Mouse (Mus musculus) liver, embryonic 11.5 days (tissue): ENCODE measurements around the gene Mbnl2. TPM values are rescaled to one million over a fixed set of nuclear protein-coding genes. Genes with fewer than 3 reads are reported as not detected.

Experiments
- ATAC-seq: fragments of 200-750 bp; cut with Nextera tagmentation; replicated peaks from 2 replicates; pipeline ENCODE4 v1.8.0; 2017; ENCODE audit warnings: moderate number of reproducible peaks, mild to moderate bottlenecking, moderate TSS enrichment, moderate library complexity; ENCODE audit not compliant: low FRiP score
- DNase-seq: peaks from one replicate; pipeline ENCODE4 v3.0.0-alpha.2; 2017; ENCODE audit warnings: low spot score
- H3K27ac ChIP-seq: fragments of 300-500 bp; sonication (generic); 2 replicates; pipeline ENCODE4 v1.5.1; 2014; ENCODE audit warnings: mild to moderate bottlenecking, low read depth, low read length, control low read depth
- H3K27me3 ChIP-seq: fragments of 300-500 bp; sonication (generic); replicated peaks from 2 replicates; pipeline ENCODE4 v1.6.1; 2014; ENCODE audit warnings: low read length, mixed read lengths; ENCODE audit not compliant: control insufficient read depth, insufficient read depth
- H3K36me3 ChIP-seq: fragments of 300-500 bp; sonication (generic); 2 replicates; pipeline ENCODE4 v1.6.1; 2014; ENCODE audit warnings: mild to moderate bottlenecking, low read length, moderate library complexity, mixed read lengths; ENCODE audit not compliant: control insufficient read depth, insufficient read depth
- H3K4me1 ChIP-seq: fragments of 300-500 bp; sonication (generic); replicated peaks from 2 replicates; pipeline ENCODE4 v1.6.1; 2014; ENCODE audit warnings: low read length, mixed read lengths; ENCODE audit not compliant: control insufficient read depth, insufficient read depth
- H3K4me2 ChIP-seq: fragments of 300-500 bp; sonication (generic); 2 replicates; pipeline ENCODE4 v1.6.1; 2014; ENCODE audit warnings: mild to moderate bottlenecking, control low read depth, moderate library complexity
- H3K4me3 ChIP-seq: fragments of 300-500 bp; sonication (generic); 2 replicates; pipeline ENCODE4 v1.5.1; 2014; ENCODE audit warnings: low read depth, low read length, control low read depth
- H3K9ac ChIP-seq: fragments of 300-500 bp; sonication (generic); 2 replicates; pipeline ENCODE4 v1.6.1; 2014; ENCODE audit warnings: low read depth, low read length, control low read depth
- H3K9me3 ChIP-seq: fragments of 300-500 bp; sonication (generic); 2 replicates; pipeline ENCODE4 v1.6.1; 2016; ENCODE audit warnings: low read length, inconsistent platforms, mixed read lengths; ENCODE audit not compliant: control insufficient read depth
- WGBS: fragments of 180-500 bp; shearing (Covaris S2); extraction: QIAGEN DNeasy Blood & Tissue Kit; methylation state at CpG from one replicate; pipeline ENCODE4 v1.1.7; 2014; 5-methylcytosine and 5-hydroxymethylcytosine counted together
- polyA plus RNA-seq: library from polyadenylated mRNA; unstranded; fragments of >200 nt; fragmentation: Nextera tagmentation; extraction: Ambion mirVana; gene quantifications from 2 replicates; pipeline ENCODE4 v1.2.1, GENCODE M21; 2014

Mbnl2 gene
- polyA plus RNA-seq, 1 experiment from 2014 or later, result 38.2 TPM

DNA sequence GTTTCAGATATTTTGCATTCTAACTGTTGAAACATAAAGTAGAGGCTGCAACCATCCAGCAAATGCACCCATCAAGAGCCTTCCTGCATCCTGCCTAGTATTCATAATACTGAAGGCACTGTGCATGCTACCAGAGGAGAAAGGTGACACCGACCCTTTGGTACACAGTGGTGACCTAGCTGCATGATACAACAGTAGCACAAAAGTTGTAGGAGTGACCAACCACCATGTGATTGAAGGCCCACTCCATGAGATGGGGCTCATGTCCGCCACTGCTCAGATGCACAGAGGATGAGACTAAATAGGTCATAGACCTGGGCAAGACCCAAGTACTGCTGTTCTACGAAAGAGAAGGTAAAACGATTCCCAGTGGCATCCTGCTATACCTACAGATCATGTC is 8.3 kb upstream of the Mbnl2 start:
- WGBS, result 80% methylated on average over 4 of the region's 4 CpGs
- H3K9me3 ChIP-seq, result no peaks in the 10 kb centered on the region
- no peak for ATAC-seq
- H3K4me1 ChIP-seq, result peaks cover 6% of the 10 kb centered on the region; the same call in 1 of the 2 replicates
- H3K4me2 ChIP-seq, result no peak overlapping the region
- no peak overlapping the region for H3K9ac ChIP-seq
- H3K27me3 ChIP-seq, result no peaks in the 10 kb centered on the region
- H3K36me3 ChIP-seq, result no peaks in the 10 kb centered on the region
- no peak overlapping the region for H3K27ac ChIP-seq
- no peak overlapping the region for H3K4me3 ChIP-seq
- DNase-seq, result no peak

DNA sequence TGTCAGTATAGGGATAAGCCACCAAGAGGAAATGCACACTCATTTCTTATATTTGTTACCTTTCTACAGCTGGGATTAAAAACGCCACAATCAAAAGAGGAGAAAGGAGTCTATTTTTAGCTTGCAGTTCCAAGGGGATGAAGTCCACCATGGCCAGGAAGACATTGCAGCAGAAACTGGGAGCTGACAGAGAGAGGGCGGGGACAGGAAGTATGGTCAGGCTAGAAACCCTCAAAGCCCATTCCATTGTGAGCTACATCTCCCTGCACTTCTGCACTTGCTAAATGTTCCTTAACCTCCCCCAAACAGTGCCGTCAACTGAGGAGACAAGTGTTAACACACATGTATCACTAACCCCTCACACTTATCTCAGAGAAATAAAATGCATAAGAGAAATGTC is 5.4 kb upstream of the Mbnl2 start:
- no peak overlapping the region for H3K4me3 ChIP-seq
- H3K27me3 ChIP-seq, result no peaks in the 10 kb centered on the region
- peaks cover 9% of the 10 kb centered on the region for H3K4me1 ChIP-seq
- DNase-seq (no peak), ATAC-seq (no peak)
- H3K4me2 ChIP-seq, result no peak overlapping the region
- H3K27ac ChIP-seq, result no peak overlapping the region
- no peaks in the 10 kb centered on the region for H3K9me3 ChIP-seq
- WGBS, result 40% methylated on average over 3 of the region's 3 CpGs
- H3K36me3 ChIP-seq, result no peaks in the 10 kb centered on the region
- no peak overlapping the region for H3K9ac ChIP-seq

DNA sequence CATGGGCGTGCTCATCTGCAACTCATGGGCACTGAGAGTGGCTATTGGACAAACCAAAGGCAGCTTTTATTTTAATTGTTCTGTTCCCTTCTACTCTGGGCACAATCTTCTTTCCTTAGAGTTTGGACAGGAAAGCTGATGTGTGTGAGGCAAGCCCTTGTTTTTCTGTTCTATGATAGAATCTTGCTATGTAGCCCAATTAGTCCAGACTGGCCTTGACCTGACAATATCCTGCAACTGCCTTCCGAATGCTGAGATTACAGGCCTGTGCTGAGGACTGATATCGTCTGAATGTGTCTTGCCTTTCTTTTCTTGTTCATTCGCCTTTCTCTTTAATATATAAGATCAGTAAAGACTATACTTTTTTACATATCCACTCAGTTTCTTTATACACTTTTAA is 4.8 kb upstream of the Mbnl2 start:
- no peak overlapping the region for H3K9ac ChIP-seq
- WGBS, result 59% methylated on average over 4 of the region's 4 CpGs
- ATAC-seq, result no peak

DNA sequence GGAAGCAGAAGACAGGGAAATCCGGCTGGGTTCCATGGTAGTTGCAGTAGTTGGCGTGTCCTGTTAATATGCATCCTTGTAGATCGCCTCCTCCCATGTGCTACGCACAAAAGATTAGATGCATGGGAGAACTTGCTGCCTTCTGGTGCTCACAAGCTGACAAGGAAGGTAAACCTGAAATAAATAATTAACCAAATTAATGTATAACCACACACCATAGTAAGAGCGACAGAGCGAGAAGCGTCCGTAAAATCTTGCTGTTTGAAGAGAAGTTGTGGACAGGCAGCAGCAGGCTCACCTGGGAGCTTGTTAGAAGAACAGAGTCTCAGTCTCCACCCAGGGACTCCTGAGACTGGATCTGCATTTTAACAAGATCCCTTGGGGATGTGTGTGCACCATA is 4.4 kb upstream of the Mbnl2 start:
- Histone ChIP-seq H3K4me2 (no peak overlapping the region), H3K27me3 (no peaks in the 10 kb centered on the region), H3K9ac (no peak overlapping the region), H3K27ac (no peak overlapping the region), H3K36me3 (no peaks in the 10 kb centered on the region), H3K4me1 (peaks cover 9% of the 10 kb centered on the region), H3K9me3 (no peaks in the 10 kb centered on the region), H3K4me3 (no peak overlapping the region)
- ATAC-seq, result no peak
- DNase-seq, result no peak
- 73% methylated on average over 8 of the region's 8 CpGs for WGBS

More for the DNA sequence above, 4.8 kb upstream of the Mbnl2 start:
- H3K9me3 ChIP-seq, result no peaks in the 10 kb centered on the region
- DNase-seq, result no peak
- peaks cover 9% of the 10 kb centered on the region for H3K4me1 ChIP-seq
- H3K36me3 ChIP-seq, result no peaks in the 10 kb centered on the region
- H3K27me3 ChIP-seq, result no peaks in the 10 kb centered on the region
- H3K4me2 ChIP-seq, result no peak overlapping the region
- no peak overlapping the region for H3K27ac ChIP-seq
- H3K4me3 ChIP-seq, result no peak overlapping the region

DNA sequence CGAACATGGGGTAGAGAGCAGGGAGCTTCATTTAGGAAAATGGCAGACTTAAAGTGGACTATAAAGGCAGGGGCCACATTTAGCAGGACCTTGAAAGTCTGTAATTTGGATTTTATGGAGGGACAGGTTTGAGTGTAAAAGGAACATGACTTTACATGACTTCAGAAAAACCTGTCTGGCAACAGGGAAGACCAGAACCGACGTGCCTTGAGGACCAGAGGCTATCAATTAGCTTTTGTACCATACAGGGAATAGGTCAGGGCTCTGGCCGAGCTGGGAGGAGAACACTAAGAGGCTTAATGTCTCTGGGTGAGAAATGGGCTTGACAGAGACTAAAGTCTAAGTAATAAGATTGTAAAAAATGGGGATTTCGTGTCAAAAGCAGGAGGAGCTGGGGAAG is 1.7 kb upstream of the Mbnl2 start:
- ATAC-seq (no peak), DNase-seq (no peak)
- Histone ChIP-seq H3K4me3 (no peak overlapping the region), H3K27me3 (no peaks in the 10 kb centered on the region), H3K36me3 (no peaks in the 10 kb centered on the region), H3K4me2 (no peak overlapping the region), H3K27ac (no peak overlapping the region), H3K4me1 (peaks cover 23% of the 10 kb centered on the region), H3K9me3 (no peaks in the 10 kb centered on the region), H3K9ac (no peak overlapping the region)
- 70% methylated on average over 5 of the region's 5 CpGs for WGBS

DNA sequence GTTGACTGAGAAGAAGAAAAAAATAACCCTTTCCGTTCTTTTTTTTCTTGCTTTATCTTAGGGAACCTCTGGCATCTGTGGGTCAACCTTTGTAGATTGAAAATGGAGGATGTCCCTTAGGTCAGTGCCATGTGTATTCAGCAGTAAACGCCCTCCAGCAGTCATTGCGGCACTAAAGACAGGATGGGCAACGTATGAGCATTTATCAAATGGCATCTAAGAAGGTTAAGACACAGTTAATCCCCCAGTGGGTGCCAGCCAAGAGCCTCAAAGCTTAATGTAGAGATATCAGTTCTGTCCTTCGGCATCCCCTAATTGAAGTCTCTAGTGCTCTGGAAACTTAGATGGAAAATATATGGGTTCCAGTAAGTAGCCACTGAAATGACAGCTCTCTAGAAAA is 723 bp upstream of the Mbnl2 start:
- ATAC-seq, result no peak
- H3K4me2 ChIP-seq, result peak overlapping the region; percentile 79
- H3K36me3 ChIP-seq, result no peaks in the 10 kb centered on the region
- DNase-seq, result no peak
- H3K9ac ChIP-seq, result peak overlapping the region; percentile 31; the same call in 1 of the 2 replicates
- H3K27me3 ChIP-seq, result no peaks in the 10 kb centered on the region
- no peak overlapping the region; the same call in 1 of the 2 replicates for H3K27ac ChIP-seq
- WGBS, result 57% methylated on average over 5 of the region's 5 CpGs
- H3K9me3 ChIP-seq, result no peaks in the 10 kb centered on the region
- peaks cover 31% of the 10 kb centered on the region for H3K4me1 ChIP-seq
- H3K4me3 ChIP-seq, result peak overlapping the region; percentile 73

DNA sequence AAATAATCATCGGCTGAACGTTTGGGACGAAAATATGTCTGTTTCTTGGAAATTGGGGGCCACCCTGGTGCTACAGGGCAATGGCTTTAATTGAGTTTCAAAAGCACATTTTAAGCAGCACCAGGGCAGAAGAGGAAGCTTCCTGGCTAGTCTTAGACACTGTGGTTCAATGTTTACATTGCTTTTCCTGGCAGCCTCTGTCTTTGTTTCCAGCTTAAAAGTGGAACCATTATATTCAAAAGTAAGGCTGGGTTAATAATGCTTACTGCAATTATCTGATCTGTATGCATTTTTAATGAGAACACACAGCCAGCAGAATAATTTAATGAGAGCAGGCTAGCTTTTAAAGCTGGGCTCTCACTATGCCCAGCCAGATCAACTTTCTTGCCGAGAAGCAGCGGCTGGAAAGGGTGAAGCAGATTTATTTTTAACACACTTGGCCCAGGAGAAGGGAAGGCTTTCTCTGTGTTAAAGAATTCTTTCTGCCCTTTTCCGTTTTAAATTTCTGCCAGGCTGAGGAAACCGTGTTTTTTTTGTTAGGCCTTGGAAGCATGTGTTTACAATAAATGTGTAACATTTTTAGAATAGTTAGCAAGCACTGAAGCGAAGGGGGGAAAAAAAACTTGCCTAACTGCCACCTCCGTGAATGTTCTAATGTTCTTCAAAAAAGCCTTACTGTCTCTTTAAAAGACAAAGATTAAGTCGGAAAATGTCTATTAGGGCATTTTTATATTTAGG is 1.0 kb downstream of the Mbnl2 start:
- Histone ChIP-seq H3K4me1 (peaks cover 30% of the 10 kb centered on the region), H3K9me3 (no peaks in the 10 kb centered on the region), H3K4me3 (peak overlapping the region; percentile 73), H3K9ac (peak overlapping the region; percentile 55), H3K27me3 (no peaks in the 10 kb centered on the region), H3K4me2 (peak overlapping the region; percentile 79), H3K36me3 (no peaks in the 10 kb centered on the region), H3K27ac (peak overlapping the region; percentile 47)
- DNase-seq (no peak), ATAC-seq (no peak)
- 10% methylated on average over 10 of the region's 10 CpGs for WGBS

DNA sequence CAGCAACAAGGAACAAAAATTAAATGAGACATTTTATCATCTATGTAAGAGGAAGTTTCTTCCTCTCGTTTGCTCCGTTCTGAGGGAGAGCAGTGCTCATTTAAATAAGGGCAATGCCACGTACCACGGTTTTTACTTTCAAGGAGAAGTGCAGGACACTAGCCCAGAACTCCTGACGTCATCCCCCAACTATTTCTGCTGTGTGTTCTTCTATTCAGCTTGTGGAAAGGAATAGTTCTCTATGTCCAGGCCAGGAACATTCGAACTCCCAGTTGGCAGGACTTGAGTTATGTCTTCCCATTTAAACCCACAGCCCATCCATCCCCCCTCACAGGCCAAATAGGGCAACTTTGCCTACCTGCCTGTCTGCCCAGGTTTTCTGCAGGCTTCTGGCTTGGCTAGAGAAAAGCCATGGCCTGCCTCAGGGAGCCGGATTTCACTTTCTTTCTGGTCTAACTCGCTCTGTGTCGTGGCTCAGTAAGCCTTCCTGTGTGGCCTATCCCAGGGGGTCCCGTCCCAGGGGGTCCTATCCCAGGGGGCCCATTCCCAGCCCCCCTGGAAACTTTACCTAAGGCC is 1.7 kb downstream of the Mbnl2 start:
- ATAC-seq, result no peak
- 20% methylated on average over 10 of the region's 10 CpGs for WGBS
- Histone ChIP-seq H3K4me2 (peak overlapping the region; percentile 79), H3K27ac (peak overlapping the region; percentile 72), H3K9ac (peak overlapping the region; percentile 67), H3K27me3 (no peaks in the 10 kb centered on the region), H3K36me3 (no peaks in the 10 kb centered on the region), H3K4me1 (peaks cover 30% of the 10 kb centered on the region), H3K4me3 (peak overlapping the region; percentile 73), H3K9me3 (no peaks in the 10 kb centered on the region)
- peak; percentile 49 for DNase-seq
